Mouse (Mus musculus): Measurements from ENCODE around the gene Lrig2. TPM values are rescaled to one million over a fixed set of nuclear protein-coding genes. Genes with fewer than 3 reads are reported as not detected.

The Lrig2 gene
- polyA plus RNA-seq, 1 experiment, result 4.8 TPM

DNA sequence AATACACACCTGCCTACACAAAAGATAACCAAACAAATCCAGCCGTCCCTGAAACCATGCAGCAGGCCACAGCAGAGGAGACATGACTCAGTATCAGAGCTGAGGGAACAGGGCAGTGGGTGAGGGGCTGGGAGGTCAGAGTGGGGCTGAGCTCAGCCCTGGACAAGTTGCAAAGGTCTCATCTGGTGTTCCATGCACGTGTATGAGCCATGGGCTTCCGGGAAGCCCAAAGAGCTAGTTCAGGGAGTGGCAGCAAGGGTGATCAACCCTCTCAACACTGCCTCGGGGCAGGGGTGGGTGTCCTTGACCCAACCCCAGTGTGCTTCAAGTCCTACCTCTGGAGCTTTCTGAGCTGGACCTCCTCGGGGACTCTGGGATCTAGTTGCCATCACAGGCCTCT is 153.0 kb downstream of the Lrig2 start:
- Histone ChIP-seq H3K4me3 (no peak overlapping the region), H3K36me3 (ENCODE audit: control insufficient read depth, insufficient read depth) (no peaks in the 10 kb centered on the region), H3K27me3 (ENCODE audit: control insufficient read depth, insufficient read depth, insufficient read length) (no peaks in the 10 kb centered on the region), H3ac (ENCODE audit: control insufficient read depth, insufficient read length) (no peak overlapping the region), H3K4me2 (ENCODE audit: low read depth) (peak overlapping the region; percentile 91), H3K79me2 (ENCODE audit: control insufficient read depth, insufficient read depth) (no peaks in the 10 kb centered on the region)
- TF ChIP-seq MAX (IDR thresholded peaks at IDR 0.05; ENCODE audit: low read depth) (no peak), CEBPB (IDR thresholded peaks at IDR 0.05; ENCODE audit: insufficient read depth, poor library complexity, severe bottlenecking) (no peak), TCF12 (IDR thresholded peaks at IDR 0.05; ENCODE audit: insufficient read depth, poor library complexity, severe bottlenecking) (no peak), E2F4 (IDR thresholded peaks at IDR 0.05; ENCODE audit: insufficient read depth) (no peak), POLR2A (IDR thresholded peaks at IDR 0.05; ENCODE audit: insufficient read length, low read depth) (no peak)

DNA sequence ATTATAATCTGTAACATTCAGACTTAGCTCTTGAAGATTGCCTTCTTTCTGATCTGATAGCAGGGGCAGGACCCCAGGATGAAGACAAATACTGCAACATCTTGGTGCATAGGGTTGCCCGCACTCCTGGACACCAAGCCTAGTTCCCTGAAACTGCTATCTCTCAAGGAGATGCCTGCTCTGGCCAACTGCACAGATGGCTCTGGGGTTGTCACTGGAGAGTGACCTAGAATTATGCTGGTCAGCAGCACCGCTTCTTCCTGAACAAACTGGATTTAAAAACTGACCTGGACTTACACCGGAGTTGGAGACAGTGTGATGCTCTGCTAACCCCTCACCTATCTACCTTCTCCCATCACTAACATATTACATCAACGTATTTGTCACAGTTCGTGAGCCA is 155.6 kb downstream of the Lrig2 start:
- H3K4me2 ChIP-seq (ENCODE audit: low read depth), result no peak overlapping the region
- no peaks in the 10 kb centered on the region for H3K27me3 ChIP-seq (ENCODE audit: control insufficient read depth, insufficient read depth, insufficient read length)
- H3K79me2 ChIP-seq (ENCODE audit: control insufficient read depth, insufficient read depth), result no peaks in the 10 kb centered on the region
- H3K36me3 ChIP-seq (ENCODE audit: control insufficient read depth, insufficient read depth), result no peaks in the 10 kb centered on the region
- H3K4me3 ChIP-seq, result no peak overlapping the region
- no peak overlapping the region for H3ac ChIP-seq (ENCODE audit: control insufficient read depth, insufficient read length)
- TF ChIP-seq POLR2AphosphoS2 (IDR thresholded peaks at IDR 0.05; ENCODE audit: insufficient read length, low read depth), result no peak
- TF ChIP-seq E2F4 (IDR thresholded peaks at IDR 0.05; ENCODE audit: insufficient read depth), result no peak
- no peak for TF ChIP-seq REST (IDR thresholded peaks at IDR 0.05; ENCODE audit: insufficient read depth, insufficient read length)
- TF ChIP-seq USF1 (IDR thresholded peaks at IDR 0.05; ENCODE audit: low read depth), result no peak
- TF ChIP-seq CEBPB (IDR thresholded peaks at IDR 0.05; ENCODE audit: insufficient read depth, poor library complexity, severe bottlenecking), result no peak
- TF ChIP-seq MAX (IDR thresholded peaks at IDR 0.05; ENCODE audit: low read depth), result no peak

DNA sequence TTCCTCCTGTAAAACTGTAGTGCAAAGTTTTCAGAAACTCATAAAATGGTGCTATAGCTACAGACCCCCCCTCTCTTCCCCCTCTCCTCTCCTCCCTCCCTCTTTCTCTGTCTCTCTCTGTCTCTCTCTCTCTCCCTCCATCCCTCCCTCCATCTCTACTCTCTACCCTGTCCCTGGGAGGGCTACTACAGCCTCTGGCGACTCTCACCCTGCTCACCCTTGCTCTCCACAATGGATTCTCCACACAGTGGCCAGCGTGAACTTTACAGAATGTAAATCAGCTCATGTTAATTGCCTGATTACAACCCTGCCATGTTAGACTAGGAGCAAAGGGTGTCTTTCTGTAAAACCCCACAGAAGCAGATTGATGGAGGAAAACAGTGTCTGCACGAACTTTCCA is 157.8 kb downstream of the Lrig2 start:
- Histone ChIP-seq H3K4me3 (no peak overlapping the region), H3K27me3 (ENCODE audit: control insufficient read depth, insufficient read depth, insufficient read length) (no peaks in the 10 kb centered on the region), H3K4me2 (ENCODE audit: low read depth) (no peak overlapping the region), H3K36me3 (ENCODE audit: control insufficient read depth, insufficient read depth) (no peaks in the 10 kb centered on the region), H3ac (ENCODE audit: control insufficient read depth, insufficient read length) (no peak overlapping the region), H3K79me2 (ENCODE audit: control insufficient read depth, insufficient read depth) (no peaks in the 10 kb centered on the region)
- TF ChIP-seq TCF12 (IDR thresholded peaks at IDR 0.05; ENCODE audit: insufficient read depth, poor library complexity, severe bottlenecking) (no peak), MYOD1 (IDR thresholded peaks at IDR 0.05; ENCODE audit: control insufficient read depth in 1 of 3, insufficient read length in 2 of 3, low read depth in 2 of 3) (no peak), MYOG (IDR thresholded peaks at IDR 0.05; ENCODE audit: control insufficient read depth in 1 of 3, insufficient read depth in 1 of 3, insufficient read length in 2 of 3, low read depth in 2 of 3) (no peak), USF1 (IDR thresholded peaks at IDR 0.05; ENCODE audit: low read depth) (no peak), MAX (IDR thresholded peaks at IDR 0.05; ENCODE audit: low read depth) (no peak), CEBPB (IDR thresholded peaks at IDR 0.05; ENCODE audit: insufficient read depth, poor library complexity, severe bottlenecking) (no peak), E2F4 (IDR thresholded peaks at IDR 0.05; ENCODE audit: insufficient read depth) (no peak)

DNA sequence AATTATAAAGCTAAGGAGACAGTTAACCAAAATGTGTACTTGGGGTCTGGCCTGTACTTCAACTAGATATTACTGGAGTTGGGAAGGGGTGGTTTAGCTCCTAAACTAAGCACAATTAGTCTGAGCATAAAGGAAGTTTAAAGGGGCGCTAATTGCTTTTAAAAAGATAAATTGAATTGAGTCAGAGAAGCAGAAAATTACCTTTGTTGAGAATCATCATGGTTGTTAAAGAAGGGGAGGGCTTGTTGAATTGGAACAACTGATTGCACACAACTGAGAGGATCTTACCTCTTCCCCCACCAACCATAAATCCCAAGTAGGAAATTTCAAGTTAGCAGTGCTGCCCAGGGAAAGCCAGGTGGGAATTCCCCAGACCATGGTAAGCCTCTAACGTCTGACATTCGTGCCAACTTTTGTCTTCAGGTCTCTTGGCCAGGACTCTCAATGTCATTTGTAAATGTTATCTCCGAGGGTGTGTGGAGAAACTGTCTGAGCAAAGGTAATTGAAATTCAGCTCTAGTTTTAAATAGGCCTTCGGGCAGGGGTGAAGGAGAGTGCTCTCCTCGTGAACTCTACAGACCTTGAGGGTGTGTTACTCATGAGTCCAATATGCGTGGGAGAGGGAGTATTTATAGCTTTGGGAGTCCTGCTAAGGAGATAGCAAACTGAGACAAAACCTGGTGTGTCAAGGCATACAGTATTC is 159.2 kb downstream of the Lrig2 start:
- H3K79me2 ChIP-seq (ENCODE audit: control insufficient read depth, insufficient read depth), result no peaks in the 10 kb centered on the region
- TF ChIP-seq SRF (IDR thresholded peaks at IDR 0.05; ENCODE audit: control insufficient read depth, insufficient read length, low read depth) (no peak), E2F4 (IDR thresholded peaks at IDR 0.05; ENCODE audit: insufficient read depth) (no peak), USF1 (IDR thresholded peaks at IDR 0.05; ENCODE audit: low read depth) (no peak), MAX (IDR thresholded peaks at IDR 0.05; ENCODE audit: low read depth) (no peak), MYOD1 (IDR thresholded peaks at IDR 0.05; ENCODE audit: control insufficient read depth in 1 of 3, insufficient read length in 2 of 3, low read depth in 2 of 3) (no peak), MYOG (IDR thresholded peaks at IDR 0.05; ENCODE audit: control insufficient read depth in 1 of 3, insufficient read depth in 1 of 3, insufficient read length in 2 of 3, low read depth in 2 of 3) (no peak), POLR2A (IDR thresholded peaks at IDR 0.05; ENCODE audit: insufficient read length, low read depth) (no peak), REST (IDR thresholded peaks at IDR 0.05; ENCODE audit: insufficient read depth, insufficient read length) (no peak)
- H3K4me2 ChIP-seq (ENCODE audit: low read depth), result no peak overlapping the region
- no peak overlapping the region for H3K4me3 ChIP-seq
- no peaks in the 10 kb centered on the region for H3K36me3 ChIP-seq (ENCODE audit: control insufficient read depth, insufficient read depth)
- no peak overlapping the region for H3ac ChIP-seq (ENCODE audit: control insufficient read depth, insufficient read length)
- no peaks in the 10 kb centered on the region for H3K27me3 ChIP-seq (ENCODE audit: control insufficient read depth, insufficient read depth, insufficient read length)

DNA sequence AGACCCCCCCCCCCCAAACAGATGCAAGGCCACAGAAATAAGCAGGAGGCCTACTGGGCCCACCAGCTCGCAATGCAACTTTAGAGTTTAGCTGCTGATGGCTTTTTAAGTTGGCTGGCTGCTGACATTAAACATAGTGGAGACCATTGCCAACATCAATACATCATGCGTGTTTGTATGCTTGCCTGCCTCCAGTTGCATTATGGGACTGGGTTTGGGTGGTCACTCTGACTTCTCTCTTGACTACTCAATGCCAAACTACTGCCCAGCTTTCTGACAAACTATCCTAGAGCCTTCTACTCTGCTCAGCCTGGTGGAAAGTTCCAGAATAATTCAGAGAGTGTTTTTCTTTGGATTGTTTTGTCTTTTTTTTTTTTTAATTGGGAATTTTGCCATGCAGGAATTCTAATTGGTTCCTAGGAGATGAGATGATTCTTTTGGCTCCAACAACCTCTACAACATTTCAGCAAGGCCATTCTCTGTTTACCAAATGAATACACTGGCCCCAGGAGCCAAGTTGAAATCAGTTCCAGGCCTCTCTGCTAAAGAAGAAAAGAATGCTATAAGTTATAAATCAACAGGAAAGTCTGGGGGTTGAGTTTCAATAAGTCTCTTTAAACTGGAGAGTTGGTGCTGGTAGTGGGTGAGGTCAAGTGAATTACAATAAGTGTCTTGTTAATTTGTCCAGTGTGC is 161.3 kb downstream of the Lrig2 start:
- no peak for TF ChIP-seq TCF12 (IDR thresholded peaks at IDR 0.05; ENCODE audit: insufficient read depth, poor library complexity, severe bottlenecking)
- H3K4me2 ChIP-seq (ENCODE audit: low read depth), result no peak overlapping the region
- H3K36me3 ChIP-seq (ENCODE audit: control insufficient read depth, insufficient read depth), result no peaks in the 10 kb centered on the region
- H3K79me2 ChIP-seq (ENCODE audit: control insufficient read depth, insufficient read depth), result no peaks in the 10 kb centered on the region
- H3K27me3 ChIP-seq (ENCODE audit: control insufficient read depth, insufficient read depth, insufficient read length), result no peaks in the 10 kb centered on the region
- H3K4me3 ChIP-seq, result no peak overlapping the region
- no peak overlapping the region for H3ac ChIP-seq (ENCODE audit: control insufficient read depth, insufficient read length)

All from myocyte (in vitro differentiated cells).